ENCODE assay signal across 7 mouse cellular contexts in the genomic region with DNA sequence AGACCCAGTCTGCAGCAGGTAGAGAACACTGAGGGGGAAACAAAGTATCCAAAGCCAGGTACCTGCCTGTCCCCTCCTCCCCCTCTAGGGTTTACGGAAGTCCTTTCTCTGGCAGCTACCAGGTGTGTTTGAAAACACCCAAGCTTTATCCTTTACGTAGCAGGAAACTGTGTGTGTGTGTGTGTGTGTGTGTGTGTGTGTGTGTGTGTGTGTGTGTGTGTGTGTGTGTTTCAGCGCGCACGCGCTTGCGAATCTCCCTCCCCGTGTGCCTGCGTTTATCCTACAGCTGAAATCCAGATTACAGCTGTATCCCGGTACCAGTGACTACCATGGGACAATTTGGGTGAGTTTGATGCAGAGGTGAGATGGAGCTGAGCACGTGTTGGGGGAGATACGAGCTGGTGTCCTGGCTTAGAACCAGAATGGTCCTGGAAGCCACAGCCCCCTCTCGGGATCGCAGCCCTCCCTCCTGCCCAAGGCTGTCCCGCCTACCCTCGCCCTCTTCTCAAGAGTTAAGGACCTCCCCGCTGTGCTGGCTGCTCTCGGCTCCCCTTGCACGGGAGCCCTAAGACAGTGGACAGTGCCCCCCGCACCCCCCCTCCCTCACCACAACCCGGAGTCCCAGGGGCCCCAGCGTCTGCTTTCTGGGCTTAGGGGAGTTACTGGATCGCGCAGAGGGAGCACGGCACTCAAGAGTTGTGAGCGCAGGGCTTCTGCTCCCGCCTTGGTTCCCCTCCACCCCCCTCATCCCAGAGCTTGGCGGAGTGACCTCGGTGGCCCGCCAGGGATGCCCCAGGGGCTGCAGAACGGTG.
DNase-seq lines count a peak whose midpoint lies in the region; ATAC-seq and TF ChIP-seq lines count a peak whose summit lies in the region.

No protein-coding gene starts in this region.

- H3K4me2 ChIP-seq in lung, embryonic 15.5 days, result peak overlapping the region; percentile 88
- peak overlapping the region; percentile 89 for H3K4me2 ChIP-seq in limb, embryonic 12.5 days
- peak overlapping the region; percentile 74 for H3K4me2 ChIP-seq in neural tube, embryonic 13.5 days

- DNase-seq in lung, postnatal 14 days, result no peak
- DNase-seq in cerebellum, adult 9-10 months, result no peak

- H3K4me1 ChIP-seq in lung, embryonic 15.5 days, result peaks cover 36% of the 10 kb centered on the region
- H3K4me1 ChIP-seq in embryonic fibroblast, embryonic 13.5 days (ENCODE audit: control insufficient read depth, insufficient read depth, low read length), result no peaks in the 10 kb centered on the region
- peaks cover 36% of the 10 kb centered on the region for H3K4me1 ChIP-seq in limb, embryonic 12.5 days (replicated peaks)
- peaks cover 30% of the 10 kb centered on the region for H3K4me1 ChIP-seq in neural tube, embryonic 13.5 days (replicated peaks)

- no peak for TF ChIP-seq CTCF in embryonic fibroblast, embryonic 13.5 days (IDR thresholded peaks at IDR 0.05; ENCODE audit: borderline replicate concordance, insufficient read depth, low read length)

- peak overlapping the region; percentile 42 for H3K4me3 ChIP-seq in lung, embryonic 15.5 days
- peak overlapping the region; percentile 2; the same call in 1 of the 2 replicates for H3K4me3 ChIP-seq in embryonic fibroblast, embryonic 13.5 days (ENCODE audit: insufficient read depth, low read length)
- peak overlapping the region; percentile 47 for H3K4me3 ChIP-seq in limb, embryonic 12.5 days (replicated peaks)
- H3K4me3 ChIP-seq in neural tube, embryonic 13.5 days, result peak overlapping the region; percentile 40

- no peaks in the 10 kb centered on the region for H3K9me3 ChIP-seq in lung, embryonic 15.5 days
- H3K9me3 ChIP-seq in limb, embryonic 12.5 days, result no peaks in the 10 kb centered on the region
- H3K9me3 ChIP-seq in neural tube, embryonic 13.5 days, result no peaks in the 10 kb centered on the region

- H3K9ac ChIP-seq in lung, embryonic 15.5 days, result peak overlapping the region; percentile 33; the same call in 1 of the 2 replicates
- peak overlapping the region; percentile 59; the same call in 1 of the 2 replicates for H3K9ac ChIP-seq in limb, embryonic 12.5 days (replicated peaks)
- H3K9ac ChIP-seq in neural tube, embryonic 13.5 days, result peak overlapping the region; percentile 57

- H3K27me3 ChIP-seq in lung, embryonic 15.5 days, result no peaks in the 10 kb centered on the region
- H3K27me3 ChIP-seq in limb, embryonic 12.5 days, result peaks cover 6% of the 10 kb centered on the region; the same call in 1 of the 2 replicates
- H3K27me3 ChIP-seq in neural tube, embryonic 13.5 days, result peaks cover 4% of the 10 kb centered on the region; the same call in 1 of the 2 replicates

- H3K27ac ChIP-seq in lung, embryonic 15.5 days, result peak overlapping the region; percentile 24; the same call in 1 of the 2 replicates
- H3K27ac ChIP-seq in embryonic fibroblast, embryonic 13.5 days (ENCODE audit: insufficient read depth, low read length), result no peak overlapping the region
- no peak overlapping the region for H3K27ac ChIP-seq in limb, embryonic 12.5 days
- H3K27ac ChIP-seq in neural tube, embryonic 13.5 days (replicated peaks), result no peak overlapping the region

- ATAC-seq in lung, embryonic 15.5 days (ENCODE audit: borderline replicate concordance, extremely low read depth, low FRiP score, low TSS enrichment), result peak; percentile 69
- peak; percentile 69 for ATAC-seq in limb, embryonic 12.5 days (ENCODE audit: insufficient number of reproducible peaks, insufficient read depth, low FRiP score, low TSS enrichment, low read depth)
- ATAC-seq in neural tube, embryonic 13.5 days (ENCODE audit: low read depth), result peak; percentile 70
- ATAC-seq in frontal cortex, adult (ENCODE audit: low TSS enrichment), result no peak

- TF ChIP-seq POLR2A in embryonic fibroblast, embryonic 13.5 days (IDR thresholded peaks at IDR 0.05; ENCODE audit: low read depth, low read length), result no peak

- H3K36me3 ChIP-seq in lung, embryonic 15.5 days, result no peaks in the 10 kb centered on the region
- no peaks in the 10 kb centered on the region for H3K36me3 ChIP-seq in limb, embryonic 12.5 days
- H3K36me3 ChIP-seq in neural tube, embryonic 13.5 days, result no peaks in the 10 kb centered on the region

- WGBS in lung, embryonic 15.5 days, result 1% methylated on average over 29 of the region's 31 CpGs
- 1% methylated on average over 31 of the region's 31 CpGs for WGBS in limb, embryonic 12.5 days
- WGBS in neural tube, embryonic 13.5 days, result 2% methylated on average over 31 of the region's 31 CpGs
